Mouse (Mus musculus) liver, adult 2 months (tissue): ENCODE data around the gene Gabarapl2. TPM values are rescaled to one million over a fixed set of nuclear protein-coding genes. Genes with fewer than 3 reads are reported as not detected.
A peak's percentile ranks its signal among the peaks of the same experiment; 100 is the strongest.

ENCODE experiments used
- DNase-seq: peaks from one replicate; pipeline ENCODE4 v3.0.0-alpha.2; 2011; ENCODE audit warnings: low read depth, low spot score; ENCODE audit errors: extremely low read depth
- H3K27ac ChIP-seq: fragments of 200-500 bp; replicated peaks from 2 replicates; pipeline ENCODE4 v1.5.1; 2012; ENCODE audit warnings: low read depth, mild to moderate bottlenecking, control low read depth, inconsistent platforms, low read length; ENCODE audit not compliant: insufficient read depth
- H3K27me3 ChIP-seq: fragments of 200-500 bp; 2 replicates; pipeline ENCODE4 v1.6.1; 2012; ENCODE audit warnings: mild to moderate bottlenecking, moderate library complexity, low read length, inconsistent platforms; ENCODE audit not compliant: control insufficient read depth, insufficient read depth
- H3K36me3 ChIP-seq: fragments of 200-500 bp; 2 replicates; pipeline ENCODE4 v1.6.1; 2012; ENCODE audit warnings: low read length, inconsistent platforms; ENCODE audit not compliant: control insufficient read depth, insufficient read depth
- H3K4me1 ChIP-seq: fragments of 200-500 bp; 2 replicates; pipeline ENCODE4 v1.6.1; 2011; ENCODE audit warnings: low read length; ENCODE audit not compliant: control insufficient read depth, insufficient read depth
- H3K4me3 ChIP-seq: fragments of 200-500 bp; 2 replicates; pipeline ENCODE4 v1.5.1; 2011; ENCODE audit warnings: low read depth, mild to moderate bottlenecking, control low read depth, low read length, moderate library complexity; ENCODE audit not compliant: insufficient read depth
- H3K79me2 ChIP-seq: fragments of 200-500 bp; 2 replicates; pipeline ENCODE4 v1.6.1; 2012; ENCODE audit warnings: inconsistent platforms, mild to moderate bottlenecking, low read length, moderate library complexity; ENCODE audit not compliant: control insufficient read depth, insufficient read depth
- H3K9ac ChIP-seq: fragments of 200-500 bp; 2 replicates; pipeline ENCODE4 v1.6.1; 2012; ENCODE audit warnings: low read depth, mild to moderate bottlenecking, control low read depth, inconsistent platforms, low read length
- CTCF ChIP-seq: fragments of 200-500 bp; IDR thresholded peaks from 2 replicates; pipeline ENCODE4 v1.5.1; 2011; ENCODE audit warnings: low read depth, low read length, control low read depth
- POLR2A ChIP-seq: fragments of 200-500 bp; IDR thresholded peaks from 2 replicates; pipeline ENCODE4 v1.6.1; 2011; ENCODE audit warnings: low read length, control low read depth; ENCODE audit not compliant: insufficient read depth; ENCODE audit errors: extremely low read depth
- WGBS: fragments of 180-500 bp; shearing (Covaris S2); methylation state at CpG from one replicate; pipeline ENCODE4 v1.1.7; 2018; 5-methylcytosine and 5-hydroxymethylcytosine counted together
- polyA plus RNA-seq: library from polyadenylated mRNA; depleted of rRNA; stranded (reverse); fragments of >200 nt; gene quantifications from 2 replicates; pipeline ENCODE4 v1.2.3, GENCODE M21; 2012
- total RNA-seq: library from RNA; depleted of rRNA; stranded (reverse); fragments of >200 nt; gene quantifications from 2 replicates; pipeline ENCODE4 v1.2.3, GENCODE M21; 2014

The Gabarapl2 gene
- total and polyA plus RNA-seq, 2 experiments = 24.1 to 39.5 TPM

- DNase-seq = no peak
- TF ChIP-seq POLR2A (no peak), CTCF (no peak)
- WGBS = 86% methylated on average over 5 of the region's 5 CpGs
Observed at GRCm38 (mm10) chr8:111967246-111967870, 26.9 kb downstream of the Gabarapl2 start.

GRCm38 (mm10) chr8:111968541-111968940 is 28.0 kb downstream of the Gabarapl2 start:
- 91% methylated on average over 10 of the region's 10 CpGs for WGBS
- TF ChIP-seq POLR2A (no peak), CTCF (no peak)
- no peaks in the 10 kb centered on the region for H3K4me1 ChIP-seq
- H3K9ac ChIP-seq = no peak overlapping the region
- DNase-seq = no peak
- H3K27ac ChIP-seq = no peak overlapping the region
- H3K4me3 ChIP-seq = no peak overlapping the region
- H3K36me3 ChIP-seq = no peaks in the 10 kb centered on the region
- no peaks in the 10 kb centered on the region for H3K27me3 ChIP-seq
- H3K79me2 ChIP-seq = no peaks in the 10 kb centered on the region

More at GRCm38 (mm10) chr8:111967246-111967870, 26.9 kb downstream of the Gabarapl2 start:
- Histone ChIP-seq H3K79me2 (no peaks in the 10 kb centered on the region), H3K36me3 (no peaks in the 10 kb centered on the region), H3K9ac (no peak overlapping the region), H3K27me3 (no peaks in the 10 kb centered on the region), H3K4me1 (no peaks in the 10 kb centered on the region), H3K4me3 (no peak overlapping the region), H3K27ac (no peak overlapping the region)

- Histone ChIP-seq H3K4me1 (no peaks in the 10 kb centered on the region), H3K4me3 (no peak overlapping the region), H3K79me2 (no peaks in the 10 kb centered on the region), H3K36me3 (no peaks in the 10 kb centered on the region), H3K9ac (no peak overlapping the region), H3K27me3 (no peaks in the 10 kb centered on the region), H3K27ac (no peak overlapping the region)
- TF ChIP-seq CTCF (no peak), POLR2A (no peak)
- DNase-seq = no peak
- 78% methylated on average over 5 of the region's 5 CpGs for WGBS
Observed at GRCm38 (mm10) chr8:111968991-111969390, 28.5 kb downstream of the Gabarapl2 start.

- no peak overlapping the region for H3K27ac ChIP-seq
- no peaks in the 10 kb centered on the region for H3K79me2 ChIP-seq
- no peak for DNase-seq
- TF ChIP-seq CTCF = no peak
- no peak for TF ChIP-seq POLR2A
- no peak overlapping the region for H3K9ac ChIP-seq
- peaks cover 4% of the 10 kb centered on the region for H3K4me1 ChIP-seq
- WGBS = 97% methylated on average over 12 of the region's 12 CpGs
- no peaks in the 10 kb centered on the region for H3K36me3 ChIP-seq
- no peaks in the 10 kb centered on the region for H3K27me3 ChIP-seq
- H3K4me3 ChIP-seq = no peak overlapping the region
Observed at GRCm38 (mm10) chr8:111974138-111974537, 33.6 kb downstream of the Gabarapl2 start.

GRCm38 (mm10) chr8:111975706-111976105 is 35.2 kb downstream of the Gabarapl2 start:
- WGBS = 37% methylated on average over 2 of the region's 2 CpGs
- Histone ChIP-seq H3K4me1 (peaks cover 4% of the 10 kb centered on the region), H3K4me3 (no peak overlapping the region), H3K9ac (no peak overlapping the region), H3K27me3 (no peaks in the 10 kb centered on the region), H3K27ac (0 out of 2 replicates have a peak overlapping the region, but pooled peaks have one; percentile 37), H3K79me2 (no peaks in the 10 kb centered on the region), H3K36me3 (no peaks in the 10 kb centered on the region; the same call in 1 of the 2 replicates)
- DNase-seq = peak; percentile 58
- TF ChIP-seq POLR2A = no peak
- no peak for TF ChIP-seq CTCF

- no peak overlapping the region for H3K4me3 ChIP-seq
- 75% methylated on average over 2 of the region's 2 CpGs for WGBS
- H3K27ac ChIP-seq = peak overlapping the region; percentile 37
- H3K9ac ChIP-seq = no peak overlapping the region
- no peaks in the 10 kb centered on the region for H3K79me2 ChIP-seq
- no peaks in the 10 kb centered on the region for H3K27me3 ChIP-seq
- no peaks in the 10 kb centered on the region; the same call in 1 of the 2 replicates for H3K36me3 ChIP-seq
- H3K4me1 ChIP-seq = peaks cover 4% of the 10 kb centered on the region
- no peak for TF ChIP-seq CTCF
- no peak for TF ChIP-seq POLR2A
- DNase-seq = peak; percentile 48
Observed at GRCm38 (mm10) chr8:111976326-111976725, 35.8 kb downstream of the Gabarapl2 start.
